Comparison of ENCODE assay signal across 17 mouse cellular contexts in the genomic region with DNA sequence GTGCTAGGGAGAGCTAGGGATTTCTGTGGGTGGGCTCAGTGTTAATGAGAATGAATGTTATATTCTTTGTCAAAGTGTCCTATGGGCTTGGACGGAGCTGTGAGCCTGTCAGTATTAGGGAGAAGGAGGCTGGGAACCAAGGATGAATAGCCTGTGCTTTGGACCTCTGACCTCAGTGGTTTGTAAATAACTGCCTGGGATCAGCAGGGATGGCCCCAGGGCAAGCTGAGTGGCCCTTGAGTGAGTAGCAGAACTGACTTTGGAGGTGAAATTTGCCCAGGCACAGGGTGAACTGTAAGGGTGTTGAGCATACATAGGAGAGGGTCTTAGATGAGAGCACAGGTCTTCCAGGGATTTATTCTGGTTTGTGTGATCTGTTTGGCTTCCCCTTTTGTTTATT. TPM values are rescaled to one million over a fixed set of nuclear protein-coding genes. Genes with fewer than 3 reads are reported as not detected.
A peak's percentile ranks its signal among the peaks of the same experiment; 100 is the strongest.
DNase-seq lines count a peak whose midpoint lies in the region; ATAC-seq and TF ChIP-seq lines count a peak whose summit lies in the region.
"Had no signal": no experiment of that assay in that cellular context is flagged by ENCODE, and none has a peak within 500 bp of the region (broad histone marks: within the 10 kb centered on the region; RNA-seq: fewer than 3 reads in every experiment).

No protein-coding gene starts in this region.

- peaks cover 6% of the 10 kb centered on the region for H3K4me1 ChIP-seq in heart, postnatal 0 days (ENCODE audit: control insufficient read depth, insufficient read depth)
- H3K4me1 ChIP-seq in ES-Bruce4 (ENCODE audit: control insufficient read depth, insufficient read depth, low read length): peaks cover 4% of the 10 kb centered on the region
- H3K4me1 ChIP-seq: limb, embryonic 12.5 days; midbrain, embryonic 12.5 days had no signal

- peak overlapping the region; percentile 11; the same call in 1 of the 2 replicates for H3K27ac ChIP-seq in heart, postnatal 0 days (ENCODE audit: low read depth)
- peak overlapping the region; percentile 91 for H3K27ac ChIP-seq in layer of hippocampus, adult 2 months
- peak overlapping the region; percentile 31; the same call in 1 of the 2 replicates for H3K27ac ChIP-seq in ES-Bruce4 (ENCODE audit: insufficient read depth, low read length)
- H3K27ac ChIP-seq: limb, embryonic 12.5 days; midbrain, embryonic 12.5 days had no signal

- DNase-seq in heart, postnatal 0 days (ENCODE audit: low spot score): no peak
- DNase-seq in heart, postnatal 36 days: no peak
- no peak for DNase-seq in layer of hippocampus, adult 2 months (ENCODE audit: low spot score in 2 of 2)
- DNase-seq in layer of hippocampus, adult 8-10 months (ENCODE audit: low spot score in 2 of 2): no peak
- peak; percentile 41 for DNase-seq in kidney, postnatal 14 days
- no peak for DNase-seq in right cerebral cortex, postnatal 4 days
- DNase-seq: lung, postnatal 14 days had no signal

- no peak overlapping the region for H3K4me2 ChIP-seq in heart, postnatal 0 days (ENCODE audit: low read depth, low read length)
- H3K4me2 ChIP-seq: limb, embryonic 12.5 days; midbrain, embryonic 12.5 days had no signal

- no peaks in the 10 kb centered on the region for H3K9me3 ChIP-seq in heart, postnatal 0 days (replicated peaks; ENCODE audit: control insufficient read depth, low read length)
- H3K9me3 ChIP-seq in ES-Bruce4 (replicated peaks; ENCODE audit: control insufficient read depth, insufficient read depth, low read length, poor library complexity, severe bottlenecking): no peaks in the 10 kb centered on the region
- H3K9me3 ChIP-seq: limb, embryonic 12.5 days; midbrain, embryonic 12.5 days had no signal

- TF ChIP-seq POLR2A in ES-Bruce4 (IDR thresholded peaks at IDR 0.05; ENCODE audit: insufficient read depth, low read length): no peak

- TF ChIP-seq CTCF in heart, postnatal 0 days (IDR thresholded peaks at IDR 0.05; ENCODE audit: low read depth): no peak
- TF ChIP-seq CTCF in layer of hippocampus, adult 2 months (conservative IDR thresholded peaks at IDR 0.05): no peak
- no peak for TF ChIP-seq CTCF in ES-Bruce4 (IDR thresholded peaks at IDR 0.05; ENCODE audit: low read depth, low read length)

- H3K9ac ChIP-seq in heart, postnatal 0 days (replicated peaks; ENCODE audit: low read depth, low read length): no peak overlapping the region
- H3K9ac ChIP-seq in ES-Bruce4 (ENCODE audit: low read depth, poor library complexity, severe bottlenecking): no peak overlapping the region
- H3K9ac ChIP-seq: limb, embryonic 12.5 days; midbrain, embryonic 12.5 days had no signal

- no peaks in the 10 kb centered on the region; the same call in 1 of the 2 replicates for H3K36me3 ChIP-seq in heart, postnatal 0 days (replicated peaks; ENCODE audit: control insufficient read depth, insufficient read depth, low read length)
- peaks cover 37% of the 10 kb centered on the region for H3K36me3 ChIP-seq in ES-Bruce4 (ENCODE audit: control insufficient read depth, insufficient read depth, low read length, poor library complexity, severe bottlenecking)
- H3K36me3 ChIP-seq: midbrain, embryonic 12.5 days had no signal

- WGBS in heart, postnatal 0 days: 93% methylated on average over 1 of the region's 1 CpGs

- H3K4me3 ChIP-seq in heart, postnatal 0 days (ENCODE audit: low read depth, low read length): no peak overlapping the region
- peak overlapping the region; percentile 20 for H3K4me3 ChIP-seq in layer of hippocampus, adult 2 months
- no peak overlapping the region for H3K4me3 ChIP-seq in ES-Bruce4 (ENCODE audit: low read depth, low read length)
- H3K4me3 ChIP-seq: limb, embryonic 12.5 days; midbrain, embryonic 12.5 days had no signal

- H3K27me3 ChIP-seq in heart, postnatal 0 days (ENCODE audit: control insufficient read depth, insufficient read depth, low read length): no peaks in the 10 kb centered on the region
- H3K27me3 ChIP-seq in ES-Bruce4 (ENCODE audit: control insufficient read depth, insufficient read depth, low read length, poor library complexity, severe bottlenecking): no peaks in the 10 kb centered on the region
- H3K27me3 ChIP-seq: limb, embryonic 12.5 days; midbrain, embryonic 12.5 days had no signal

- no peak for ATAC-seq in heart, postnatal 0 days (ENCODE audit: insufficient read depth, low read depth)
- ATAC-seq: intestine, postnatal 0 days had no signal

- TF ChIP-seq EP300 in heart, postnatal 0 days (IDR thresholded peaks at IDR 0.05; ENCODE audit: low read depth): no peak
- no peak for TF ChIP-seq EP300 in ES-Bruce4 (IDR thresholded peaks at IDR 0.05; ENCODE audit: insufficient read depth, low read depth, low read length)

- intact Hi-C loops in heart, postnatal 36 days (cut with DNase I): loop anchor here (5.0 kb wide), 1 partner anchor 333 kb away; no protein-coding TSS in a partner anchor

RNA-seq across cellular contexts. Expression of gene Mthfd1, which starts 8.8 kb away (rescaled TPM):
- 18.3 and 23.8 TPM in 2 replicates for total RNA-seq in heart, postnatal 0 days (2014; rRNA removed; ENCODE audit: low replicate concordance)
- 20.8 and 23.8 TPM in 2 replicates for polyA plus RNA-seq in heart, postnatal 0 days (2015; fragmentation: Nextera tagmentation; extraction: Ambion mirVana)
- total RNA-seq in heart, postnatal 36 days (2021): 10 to 100 TPM; 28.4 to 28.9 TPM
- total RNA-seq in layer of hippocampus, adult 2 months (2021): 10 to 100 TPM; 42.6 to 47.5 TPM
- 10 to 100 TPM; 46.4 to 50.7 (median 48.0) TPM for total RNA-seq in layer of hippocampus, adult 8-10 months (2022)
- 237 and 239 TPM in 2 replicates for polyA plus RNA-seq in ES-Bruce4 (2011; ENCODE audit: insufficient read depth, insufficient read length, low read depth, missing spikeins)

RNA-seq across cellular contexts. Expression of gene Tex21, which starts 17.3 kb away (rescaled TPM):
- total RNA-seq in heart, postnatal 0 days (2014; rRNA removed; ENCODE audit: low replicate concordance): not detected in 2 replicates
- 0.07 and 0.11 TPM in 2 replicates for polyA plus RNA-seq in heart, postnatal 0 days (2015; fragmentation: Nextera tagmentation; extraction: Ambion mirVana)
- not detected for total RNA-seq in heart, postnatal 36 days (2021)
- not detected for total RNA-seq in layer of hippocampus, adult 2 months (2021)
- total RNA-seq in layer of hippocampus, adult 8-10 months (2022): not detected
- 8.8 and 8.9 TPM in 2 replicates for polyA plus RNA-seq in ES-Bruce4 (2011; ENCODE audit: insufficient read depth, insufficient read length, low read depth, missing spikeins)
- total RNA-seq: granulocyte monocyte progenitor cell, adult 5-6 weeks; heart, postnatal 14 days; layer of hippocampus, postnatal 36 days had no signal
- polyA plus RNA-seq: intestine, postnatal 0 days; limb, embryonic 12.5 days; midbrain, embryonic 12.5 days; neural tube, embryonic 11.5 days; stomach, embryonic 14.5 days; thymus, postnatal 0 days had no signal

Comparison
In these comparisons a context has a peak if more than half of its experiments do, and no peak if none do; other contexts are left out.
1. H3K27ac ChIP-seq: peak in every context shown above with its lines; median percentile 91 in layer of hippocampus, adult 2 months; 31 in ES-Bruce4; 11 in heart, postnatal 0 days.